18 mouse cellular contexts compared by ENCODE assay signal in genomic region chr7:141472763-141473162, GRCm38 (mm10). TPM values are rescaled to one million over a fixed set of nuclear protein-coding genes. Genes with fewer than 3 reads are reported as not detected.
A peak's percentile ranks its signal among the peaks of the same experiment; 100 is the strongest.
DNase-seq lines count a peak whose midpoint lies in the region; ATAC-seq and TF ChIP-seq lines count a peak whose summit lies in the region.
"Had no signal": no experiment of that assay in that cellular context is flagged by ENCODE, and none has a peak within 500 bp of the region (broad histone marks: within the 10 kb centered on the region; RNA-seq: fewer than 3 reads in every experiment).

No protein-coding gene starts in this region.

- intact Hi-C loops in gastrocnemius, adult 2 months (cut with DNase I): no loop called here
- intact Hi-C loops in gastrocnemius, postnatal 36 days (cut with DNase I): no loop called here

- H3K36me3 ChIP-seq in lung, postnatal 0 days (ENCODE audit: insufficient read depth, low read length): peaks cover 15% of the 10 kb centered on the region
- peaks cover 19% of the 10 kb centered on the region for H3K36me3 ChIP-seq in myocyte (ENCODE audit: control insufficient read depth, insufficient read depth)

- peaks cover 61% of the 10 kb centered on the region for H3K79me2 ChIP-seq in myocyte (ENCODE audit: control insufficient read depth, insufficient read depth)

- no peak overlapping the region for H3ac ChIP-seq in myocyte (ENCODE audit: control insufficient read depth, insufficient read length)

- TF ChIP-seq EP300 in lung, postnatal 0 days (IDR thresholded peaks at IDR 0.05): no peak

- H3K27ac ChIP-seq in gastrocnemius, adult 2 months: no peak overlapping the region
- H3K27ac ChIP-seq in lung, postnatal 0 days (ENCODE audit: low read length): no peak overlapping the region
- H3K27ac ChIP-seq: forebrain, embryonic 15.5 days; heart, embryonic 13.5 days; hindbrain, embryonic 15.5 days had no signal

- no peak overlapping the region for H3K4me2 ChIP-seq in lung, postnatal 0 days (replicated peaks; ENCODE audit: low read depth, low read length)
- H3K4me2 ChIP-seq in myocyte (ENCODE audit: low read depth): no peak overlapping the region
- H3K4me2 ChIP-seq: forebrain, embryonic 15.5 days had no signal

- DNase-seq in adrenal gland, adult 2 months: peak; percentile 26
- DNase-seq in adrenal gland, postnatal 25 days: no peak
- peak; percentile 18 for DNase-seq in gastrocnemius, adult 2 months
- no peak for DNase-seq in gastrocnemius, postnatal 36 days
- DNase-seq in lung, adult 2 months: no peak
- no peak for DNase-seq in lung, postnatal 0 days (ENCODE audit: low spot score)
- DNase-seq: B cell, adult 2 months; cerebellum, adult 18-20 months; gastrocnemius, postnatal 10 days; heart, postnatal 36 days had no signal

- no peaks in the 10 kb centered on the region for H3K9me3 ChIP-seq in lung, postnatal 0 days (ENCODE audit: low read length)
- H3K9me3 ChIP-seq: forebrain, embryonic 15.5 days; heart, embryonic 13.5 days; hindbrain, embryonic 15.5 days had no signal

- H3K4me3 ChIP-seq in gastrocnemius, adult 2 months: no peak overlapping the region
- H3K4me3 ChIP-seq in lung, adult 2 months (replicated peaks; ENCODE audit: extremely low read depth, low read depth, low read length): no peak overlapping the region
- H3K4me3 ChIP-seq in lung, postnatal 0 days (ENCODE audit: low read depth, low read length): no peak overlapping the region
- no peak overlapping the region for H3K4me3 ChIP-seq in myocyte
- H3K4me3 ChIP-seq: forebrain, embryonic 15.5 days; hindbrain, embryonic 15.5 days had no signal

- TF ChIP-seq POLR2A in lung, adult 2 months (IDR thresholded peaks at IDR 0.05; ENCODE audit: borderline replicate concordance, extremely low read depth, low read depth, low read length): peak; percentile 17; the same call in 1 of the 2 replicates
- TF ChIP-seq POLR2A in myocyte (IDR thresholded peaks at IDR 0.05; ENCODE audit: insufficient read length, low read depth): peak; percentile 10

- 70% methylated on average over 6 of the region's 6 CpGs for WGBS in lung, adult 2 months
- WGBS in lung, postnatal 0 days: 68% methylated on average over 6 of the region's 6 CpGs

- no peak for TF ChIP-seq CTCF in gastrocnemius, adult 2 months (IDR thresholded peaks at IDR 0.05)
- no peak for TF ChIP-seq CTCF in lung, adult 2 months (IDR thresholded peaks at IDR 0.05; ENCODE audit: insufficient read depth, low read length)
- TF ChIP-seq CTCF in lung, postnatal 0 days (IDR thresholded peaks at IDR 0.05): no peak

- peaks cover 20% of the 10 kb centered on the region for H3K4me1 ChIP-seq in lung, adult 2 months (ENCODE audit: control insufficient read depth, insufficient read depth, low read length)
- peaks cover 39% of the 10 kb centered on the region for H3K4me1 ChIP-seq in lung, postnatal 0 days (ENCODE audit: insufficient read depth, low read depth, low read length)

- no peak overlapping the region for H3K9ac ChIP-seq in lung, postnatal 0 days (replicated peaks; ENCODE audit: low read depth)
- H3K9ac ChIP-seq: hindbrain, embryonic 15.5 days had no signal

- H3K27me3 ChIP-seq in lung, postnatal 0 days (replicated peaks; ENCODE audit: insufficient read depth, low read length): no peaks in the 10 kb centered on the region
- no peaks in the 10 kb centered on the region for H3K27me3 ChIP-seq in myocyte (ENCODE audit: control insufficient read depth, insufficient read depth, insufficient read length)
- H3K27me3 ChIP-seq: heart, embryonic 13.5 days; Patski had no signal

- no peak for ATAC-seq in lung, postnatal 0 days
- ATAC-seq: activated CD4-positive, CD25-positive, alpha-beta regulatory T cell, adult 4 months; CD4-positive, CD25-positive, alpha-beta regulatory T cell, adult 4 months; forebrain, embryonic 15.5 days; inflammation-experienced regulatory T-cells, adult 6 months; Patski had no signal

TF ChIP-seq in myocyte, 11 proteins besides CTCF, POLR2A, EP300 and RAD21:
- no peak for TF ChIP-seq MAX (IDR thresholded peaks at IDR 0.05; ENCODE audit: low read depth)
- no peak for TF ChIP-seq SRF (IDR thresholded peaks at IDR 0.05; ENCODE audit: control insufficient read depth, insufficient read length, low read depth)
- peak; percentile 71 for TF ChIP-seq POLR2AphosphoS2 (IDR thresholded peaks at IDR 0.05; ENCODE audit: insufficient read length, low read depth)
- no peak for TF ChIP-seq MYOG (IDR thresholded peaks at IDR 0.05; ENCODE audit: control insufficient read depth in 1 of 3, insufficient read depth in 1 of 3, insufficient read length in 2 of 3, low read depth in 2 of 3)
- TF ChIP-seq MYOD1 (IDR thresholded peaks at IDR 0.05; ENCODE audit: control insufficient read depth in 1 of 3, insufficient read length in 2 of 3, low read depth in 2 of 3): no peak
- no peak for TF ChIP-seq TCF12 (IDR thresholded peaks at IDR 0.05; ENCODE audit: insufficient read depth, poor library complexity, severe bottlenecking)

RNA-seq across cellular contexts. Expression of gene Polr2l, which starts 2.2 kb away (rescaled TPM):
- 100 to 1,000 TPM in 1 of 2 experiments, 10 to 100 TPM in 1; 84.4 to 140 TPM for total RNA-seq in adrenal gland, adult 2 months (2021)
- 68.5 and 71.0 TPM in 2 replicates for polyA plus RNA-seq in adrenal gland, adult 2 months (2012; rRNA removed)
- 89.5 and 102 TPM in 2 replicates for total RNA-seq in adrenal gland, postnatal 25 days (2021)
- 10 to 100 TPM; 55.5 to 58.8 TPM for total RNA-seq in gastrocnemius, adult 2 months (2021)
- 10 to 100 TPM; 53.1 to 58.7 TPM for total RNA-seq in gastrocnemius, postnatal 36 days (2021)
- polyA plus RNA-seq in lung, adult 2 months (2012; rRNA removed): 29.0 and 30.9 TPM in 2 replicates
- 48.0 and 50.5 TPM in 2 replicates for polyA plus RNA-seq in lung, postnatal 0 days (2015; fragmentation: Nextera tagmentation; extraction: Ambion mirVana)
- 95.1 TPM for polyA plus RNA-seq in myocyte (2012; fragmentation: generic; extraction: Trizol)

RNA-seq across cellular contexts. Expression of gene Tspan4, which starts 2.3 kb away (rescaled TPM):
- total RNA-seq in adrenal gland, adult 2 months (2021): 100 to 1,000 TPM in 1 of 2 experiments, 10 to 100 TPM in 1; 47.8 to 125 TPM
- polyA plus RNA-seq in adrenal gland, adult 2 months (2012; rRNA removed): 227 and 256 TPM in 2 replicates
- total RNA-seq in adrenal gland, postnatal 25 days (2021): 70.9 and 99.3 TPM in 2 replicates
- total RNA-seq in gastrocnemius, adult 2 months (2021): 1 to 10 TPM; 7.6 to 8.2 TPM
- total RNA-seq in gastrocnemius, postnatal 36 days (2021): 10 to 100 TPM in 1 of 2 experiments, 1 to 10 TPM in 1; 7.2 to 14.1 TPM
- polyA plus RNA-seq in lung, adult 2 months (2012; rRNA removed): 91.1 and 150 TPM in 2 replicates
- 100 and 107 TPM in 2 replicates for polyA plus RNA-seq in lung, postnatal 0 days (2015; fragmentation: Nextera tagmentation; extraction: Ambion mirVana)
- polyA plus RNA-seq in myocyte (2012; fragmentation: generic; extraction: Trizol): 95.5 TPM

RNA-seq across cellular contexts. Expression of gene Cd151, which starts 5.6 kb away (rescaled TPM):
- 100 to 1,000 TPM; 325 to 452 TPM for total RNA-seq in adrenal gland, adult 2 months (2021)
- polyA plus RNA-seq in adrenal gland, adult 2 months (2012; rRNA removed): 899 and 918 TPM in 2 replicates
- 287 and 310 TPM in 2 replicates for total RNA-seq in adrenal gland, postnatal 25 days (2021)
- total RNA-seq in gastrocnemius, adult 2 months (2021): 10 to 100 TPM; 83.2 to 90.2 TPM
- total RNA-seq in gastrocnemius, postnatal 36 days (2021): 10 to 100 TPM; 65.6 to 83.2 TPM
- 537 and 555 TPM in 2 replicates for polyA plus RNA-seq in lung, adult 2 months (2012; rRNA removed)
- 45.1 and 49.6 TPM in 2 replicates for polyA plus RNA-seq in lung, postnatal 0 days (2015; fragmentation: Nextera tagmentation; extraction: Ambion mirVana)
- 267 TPM for polyA plus RNA-seq in myocyte (2012; fragmentation: generic; extraction: Trizol)

RNA-seq across cellular contexts. Expression of gene Cracr2b, which starts 11.9 kb away (rescaled TPM):
- 10 to 100 TPM; 10.3 to 12.4 TPM for total RNA-seq in adrenal gland, adult 2 months (2021)
- polyA plus RNA-seq in adrenal gland, adult 2 months (2012; rRNA removed): 42.0 and 54.5 TPM in 2 replicates
- 9.9 and 13.5 TPM in 2 replicates for total RNA-seq in adrenal gland, postnatal 25 days (2021)
- total RNA-seq in gastrocnemius, adult 2 months (2021): 1 to 10 TPM; 6.1 to 6.3 TPM
- 1 to 10 TPM; 6.3 to 7.4 TPM for total RNA-seq in gastrocnemius, postnatal 36 days (2021)
- 177 and 239 TPM in 2 replicates for polyA plus RNA-seq in lung, adult 2 months (2012; rRNA removed)
- 74.9 and 82.0 TPM in 2 replicates for polyA plus RNA-seq in lung, postnatal 0 days (2015; fragmentation: Nextera tagmentation; extraction: Ambion mirVana)
- polyA plus RNA-seq in myocyte (2012; fragmentation: generic; extraction: Trizol): 2.4 TPM
- polyA plus RNA-seq: activated CD4-positive, CD25-positive, alpha-beta regulatory T cell, adult 4 months; CD4-positive, CD25-positive, alpha-beta regulatory T cell, adult 4 months; inflammation-experienced regulatory T-cells, adult 6 months had no signal

RNA-seq across cellular contexts. Expression of gene Pnpla2, which starts 17.8 kb away (rescaled TPM):
- total RNA-seq in adrenal gland, adult 2 months (2021): 1,000 to 10,000 TPM in 1 of 2 experiments, 100 to 1,000 TPM in 1; 905 to 1,265 TPM
- 1,146 and 1,725 TPM in 2 replicates for polyA plus RNA-seq in adrenal gland, adult 2 months (2012; rRNA removed)
- total RNA-seq in adrenal gland, postnatal 25 days (2021): 538 and 617 TPM in 2 replicates
- 100 to 1,000 TPM; 345 to 348 TPM for total RNA-seq in gastrocnemius, adult 2 months (2021)
- 100 to 1,000 TPM; 306 to 361 TPM for total RNA-seq in gastrocnemius, postnatal 36 days (2021)
- 289 and 356 TPM in 2 replicates for polyA plus RNA-seq in lung, adult 2 months (2012; rRNA removed)
- 96.0 and 116 TPM in 2 replicates for polyA plus RNA-seq in lung, postnatal 0 days (2015; fragmentation: Nextera tagmentation; extraction: Ambion mirVana)
- polyA plus RNA-seq in myocyte (2012; fragmentation: generic; extraction: Trizol): 50.5 TPM

Comparison
In these comparisons a context has a peak if more than half of its experiments do, and no peak if none do; other contexts are left out.
1. DNase-seq: peak in adrenal gland, adult 2 months (single experiment) and gastrocnemius, adult 2 months (single experiment); none in adrenal gland, postnatal 25 days (single experiment), gastrocnemius, postnatal 36 days (0 of 2), lung, adult 2 months (single experiment) and lung, postnatal 0 days (single experiment).